Mouse (Mus musculus) lung, embryonic 15.5 days (tissue): ENCODE data around the gene Lrch1. TPM values are rescaled to one million over a fixed set of nuclear protein-coding genes. Genes with fewer than 3 reads are reported as not detected.

ENCODE experiments used
- ATAC-seq: fragments of 200-750 bp; cut with Nextera tagmentation; 2 replicates; pipeline ENCODE4 v1.8.0; 2017; ENCODE audit warnings: moderate number of reproducible peaks, borderline replicate concordance; ENCODE audit not compliant: low FRiP score, low TSS enrichment; ENCODE audit errors: extremely low read depth
- H3K27ac ChIP-seq: fragments of 300-500 bp; sonication (generic); 2 replicates; pipeline ENCODE4 v1.5.1; 2015; ENCODE audit warnings: moderate library complexity, mild to moderate bottlenecking, inconsistent platforms
- H3K27me3 ChIP-seq: fragments of 300-500 bp; sonication (generic); 2 replicates; pipeline ENCODE4 v1.6.1; 2015; ENCODE audit warnings: inconsistent platforms
- H3K36me3 ChIP-seq: fragments of 300-500 bp; sonication (generic); 2 replicates; pipeline ENCODE4 v1.6.1; 2015; ENCODE audit warnings: inconsistent platforms
- H3K4me1 ChIP-seq: fragments of 300-500 bp; sonication (generic); 2 replicates; pipeline ENCODE4 v1.6.1; 2015; ENCODE audit warnings: inconsistent platforms
- H3K4me2 ChIP-seq: fragments of 300-500 bp; sonication (generic); 2 replicates; pipeline ENCODE4 v1.6.1; 2015; ENCODE audit warnings: inconsistent platforms, mild to moderate bottlenecking, moderate library complexity
- H3K4me3 ChIP-seq: fragments of 300-500 bp; sonication (generic); 2 replicates; pipeline ENCODE4 v1.5.1; 2015; ENCODE audit warnings: mild to moderate bottlenecking, inconsistent platforms
- H3K9ac ChIP-seq: fragments of 300-500 bp; sonication (generic); 2 replicates; pipeline ENCODE4 v1.6.1; 2015; ENCODE audit warnings: inconsistent platforms
- H3K9me3 ChIP-seq: fragments of 300-500 bp; sonication (generic); 2 replicates; pipeline ENCODE4 v1.6.1; 2016; ENCODE audit warnings: inconsistent platforms
- WGBS: fragments of 180-500 bp; shearing (Covaris S2); methylation state at CpG from one replicate; pipeline ENCODE4 v1.1.7; 2015; 5-methylcytosine and 5-hydroxymethylcytosine counted together
- polyA plus RNA-seq: library from polyadenylated mRNA; unstranded; fragments of >200 nt; fragmentation: Nextera tagmentation; extraction: Ambion mirVana; gene quantifications from 2 replicates; pipeline ENCODE4 v1.2.1, GENCODE M21; 2015

The Lrch1 gene
- polyA plus RNA-seq, 1 experiment from 2014 or later: 19.9 TPM

DNA sequence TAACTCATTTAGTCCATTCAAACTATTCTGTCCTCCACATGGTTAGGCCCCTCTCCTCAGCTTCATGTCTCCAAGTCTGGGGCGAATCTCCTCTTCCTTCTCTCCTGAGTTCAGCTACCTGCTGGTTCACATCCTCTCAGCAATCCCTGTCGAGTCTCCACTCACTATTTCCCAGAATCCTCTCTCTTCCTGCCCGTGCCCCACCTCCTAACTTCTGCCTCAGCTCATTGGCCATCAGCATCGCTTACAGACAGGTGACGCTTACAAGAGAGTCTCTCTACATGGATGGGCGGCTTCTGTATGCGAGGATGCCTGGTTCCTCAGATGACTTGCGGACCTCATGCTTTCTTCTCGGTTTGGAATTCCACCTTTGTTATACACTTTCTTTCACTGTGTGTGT, 86.2 kb downstream of the Lrch1 start:
- ATAC-seq: no peak
- Histone ChIP-seq H3K4me1 (peaks cover 35% of the 10 kb centered on the region), H3K4me3 (no peak overlapping the region), H3K36me3 (peaks cover 11% of the 10 kb centered on the region; the same call in 1 of the 2 replicates), H3K27ac (no peak overlapping the region), H3K27me3 (no peaks in the 10 kb centered on the region), H3K4me2 (no peak overlapping the region), H3K9me3 (no peaks in the 10 kb centered on the region), H3K9ac (no peak overlapping the region)
- 84% methylated on average over 9 of the region's 9 CpGs for WGBS

DNA sequence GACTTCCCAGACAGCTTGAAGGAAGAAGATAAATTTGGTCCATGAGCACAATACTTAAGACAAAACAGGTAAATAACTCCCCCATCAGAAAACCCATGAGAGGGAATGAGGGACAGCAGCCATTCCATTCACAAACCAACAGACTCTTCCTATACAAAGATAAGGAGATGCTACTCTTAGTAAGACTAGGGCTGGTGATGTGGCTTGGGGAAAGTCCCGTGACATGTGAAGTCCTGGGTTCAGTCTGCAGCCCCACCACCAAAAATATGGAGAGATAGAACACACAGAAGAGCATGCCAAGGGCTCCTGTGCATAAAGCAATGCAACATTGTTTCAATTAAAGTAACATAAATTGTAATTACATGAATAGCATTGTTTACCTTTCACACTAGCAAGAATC, 88.5 kb downstream of the Lrch1 start:
- H3K4me1 ChIP-seq: peaks cover 23% of the 10 kb centered on the region
- no peak for ATAC-seq
- H3K9me3 ChIP-seq: no peaks in the 10 kb centered on the region
- H3K27ac ChIP-seq: no peak overlapping the region
- no peak overlapping the region for H3K9ac ChIP-seq
- peaks cover 11% of the 10 kb centered on the region for H3K36me3 ChIP-seq
- no peak overlapping the region for H3K4me3 ChIP-seq
- 100% methylated on average over 1 of the region's 1 CpGs for WGBS
- no peaks in the 10 kb centered on the region for H3K27me3 ChIP-seq
- H3K4me2 ChIP-seq: no peak overlapping the region

DNA sequence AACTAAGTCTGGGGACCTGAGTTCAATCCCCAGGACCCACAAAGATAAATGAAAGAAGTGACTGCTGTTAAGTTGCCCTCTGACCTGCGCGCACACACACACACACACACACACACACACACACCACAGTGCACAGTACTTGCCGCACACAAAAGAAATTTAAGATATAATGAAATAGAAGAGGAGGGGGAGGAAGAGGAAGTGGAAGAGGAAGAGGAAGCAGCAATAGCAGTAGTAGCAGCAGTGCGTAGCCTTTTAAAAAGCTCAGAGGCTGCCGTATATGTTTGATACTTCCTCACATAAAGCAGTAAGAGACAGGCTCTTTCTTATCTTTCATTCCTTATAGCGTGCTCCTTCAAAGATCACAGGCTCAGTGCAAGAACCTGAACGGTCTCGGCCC, 92.2 kb downstream of the Lrch1 start:
- no peaks in the 10 kb centered on the region for H3K9me3 ChIP-seq
- H3K9ac ChIP-seq: no peak overlapping the region
- no peak overlapping the region for H3K4me2 ChIP-seq
- no peaks in the 10 kb centered on the region for H3K27me3 ChIP-seq
- H3K4me1 ChIP-seq: peaks cover 41% of the 10 kb centered on the region
- peaks cover 11% of the 10 kb centered on the region for H3K36me3 ChIP-seq
- no peak for ATAC-seq
- H3K27ac ChIP-seq: peak overlapping the region; percentile 15; the same call in 1 of the 2 replicates
- no peak overlapping the region for H3K4me3 ChIP-seq
- 85% methylated on average over 8 of the region's 8 CpGs for WGBS

DNA sequence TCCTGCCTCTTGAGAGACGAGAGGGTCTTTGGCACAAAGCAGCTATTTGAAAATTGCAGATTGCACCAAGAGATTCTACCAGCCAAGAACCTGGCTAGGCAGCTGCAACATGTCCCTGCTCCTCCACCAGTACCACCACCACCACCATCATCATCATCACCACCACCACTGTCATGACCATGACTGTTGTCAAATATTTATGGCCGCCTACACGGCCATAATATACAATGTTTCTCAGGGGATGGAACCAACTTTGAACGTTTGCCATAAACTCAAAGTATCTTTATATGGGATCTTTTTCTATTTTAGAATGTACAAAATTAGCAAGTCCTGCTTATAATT, 93.9 kb downstream of the Lrch1 start:
- H3K4me3 ChIP-seq: no peak overlapping the region
- no peaks in the 10 kb centered on the region for H3K9me3 ChIP-seq
- no peak overlapping the region for H3K9ac ChIP-seq
- peak overlapping the region; percentile 95 for H3K27ac ChIP-seq
- H3K4me2 ChIP-seq: 0 out of 2 replicates have a peak overlapping the region, but pooled peaks have one; percentile 37
- peak; percentile 69; the same call in 1 of the 2 replicates for ATAC-seq
- no peaks in the 10 kb centered on the region for H3K27me3 ChIP-seq
- peaks cover 51% of the 10 kb centered on the region for H3K4me1 ChIP-seq
- peaks cover 11% of the 10 kb centered on the region for H3K36me3 ChIP-seq
- 34% methylated on average over 4 of the region's 4 CpGs for WGBS

DNA sequence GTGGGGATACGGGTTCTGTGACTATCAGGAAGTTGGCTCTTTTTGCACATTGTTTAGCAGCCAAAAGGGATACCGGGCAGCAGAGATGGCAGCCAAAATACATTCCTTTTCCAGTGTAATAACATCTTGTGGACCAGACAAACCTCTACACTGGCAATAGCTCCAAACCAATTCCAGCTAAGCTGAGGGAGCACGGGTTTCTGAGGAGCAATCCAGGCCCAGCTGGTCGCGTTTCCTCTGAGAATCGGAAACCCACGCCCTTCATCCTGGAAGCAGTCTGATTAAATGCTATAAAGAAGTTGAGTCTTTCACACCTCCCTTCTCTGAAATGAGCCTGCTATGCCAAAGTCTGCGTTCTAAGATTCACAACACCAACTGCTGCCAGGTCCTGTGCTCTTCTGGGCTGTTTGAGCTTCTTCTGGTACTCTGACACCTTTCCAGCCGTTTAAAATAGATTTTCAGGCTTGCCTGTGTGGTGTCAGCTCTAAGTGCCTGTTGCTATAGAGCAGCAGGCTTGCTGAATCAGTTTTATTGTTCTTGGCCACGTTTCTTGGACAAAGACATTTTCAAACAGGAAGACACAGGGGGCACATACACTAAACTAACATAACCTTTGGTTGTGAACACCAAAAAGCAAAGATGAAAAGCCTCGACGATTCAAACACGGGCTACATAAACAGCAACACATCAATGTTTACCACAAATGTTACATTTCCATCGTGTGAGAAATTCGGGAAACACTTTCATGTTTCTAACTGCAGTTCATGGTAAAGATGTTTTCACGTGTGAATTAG, 94.5 kb downstream of the Lrch1 start:
- peaks cover 57% of the 10 kb centered on the region for H3K4me1 ChIP-seq
- peak overlapping the region; percentile 37 for H3K4me2 ChIP-seq
- peaks cover 11% of the 10 kb centered on the region for H3K36me3 ChIP-seq
- 7% methylated on average over 16 of the region's 16 CpGs for WGBS
- peak; percentile 79 for ATAC-seq
- no peak overlapping the region for H3K9ac ChIP-seq
- H3K9me3 ChIP-seq: no peaks in the 10 kb centered on the region
- no peaks in the 10 kb centered on the region for H3K27me3 ChIP-seq
- H3K4me3 ChIP-seq: no peak overlapping the region
- H3K27ac ChIP-seq: peak overlapping the region; percentile 95

DNA sequence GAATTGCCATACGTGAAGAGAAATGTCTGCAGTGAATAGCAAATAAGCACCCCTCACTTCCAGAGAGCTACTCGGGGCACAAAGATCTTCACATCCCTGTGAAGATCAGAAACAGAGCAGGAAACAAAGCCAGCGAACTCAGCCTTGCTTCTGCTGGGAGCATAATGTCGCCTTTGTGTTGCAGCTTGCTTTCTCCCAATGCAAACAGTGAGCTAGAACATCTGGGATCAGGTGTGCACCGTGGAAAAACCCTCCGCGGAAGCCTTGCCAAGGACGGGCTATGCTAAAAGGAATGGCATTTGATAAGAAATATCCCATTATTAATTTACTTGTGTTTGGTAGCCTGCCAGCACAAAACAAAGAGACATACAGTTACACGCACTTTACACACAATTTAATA, 95.8 kb downstream of the Lrch1 start:
- Histone ChIP-seq H3K4me3 (no peak overlapping the region), H3K36me3 (peaks cover 3% of the 10 kb centered on the region), H3K9me3 (no peaks in the 10 kb centered on the region), H3K4me2 (no peak overlapping the region), H3K27ac (peak overlapping the region; percentile 95), H3K9ac (no peak overlapping the region), H3K4me1 (peaks cover 69% of the 10 kb centered on the region), H3K27me3 (no peaks in the 10 kb centered on the region)
- no peak for ATAC-seq
- WGBS: 33% methylated on average over 9 of the region's 9 CpGs

DNA sequence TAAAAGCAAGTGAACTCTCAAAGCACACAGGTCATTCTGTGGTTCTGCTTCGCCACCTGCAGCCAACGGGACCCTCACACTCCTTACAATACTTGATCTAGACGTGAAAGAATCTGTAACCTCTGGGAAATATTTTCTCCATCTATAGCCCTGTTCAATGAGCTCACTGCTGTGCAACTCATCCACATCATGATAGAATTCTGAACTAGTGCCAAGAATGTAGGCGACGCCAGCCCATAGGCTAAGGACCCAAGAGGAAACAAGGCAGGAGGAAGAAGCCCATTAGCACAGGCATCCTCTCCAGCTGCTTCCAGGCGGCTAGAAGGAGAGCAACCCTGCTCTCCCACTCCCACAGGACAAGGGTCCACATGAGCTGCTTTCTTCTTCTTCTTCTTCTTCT, 98.7 kb downstream of the Lrch1 start:
- H3K9me3 ChIP-seq: no peaks in the 10 kb centered on the region
- no peaks in the 10 kb centered on the region for H3K36me3 ChIP-seq
- 24% methylated on average over 6 of the region's 6 CpGs for WGBS
- H3K4me2 ChIP-seq: no peak overlapping the region
- H3K4me3 ChIP-seq: no peak overlapping the region
- H3K27ac ChIP-seq: peak overlapping the region; percentile 86
- peak; percentile 35; the same call in 1 of the 2 replicates for ATAC-seq
- H3K9ac ChIP-seq: no peak overlapping the region
- no peaks in the 10 kb centered on the region for H3K27me3 ChIP-seq
- peaks cover 74% of the 10 kb centered on the region for H3K4me1 ChIP-seq

DNA sequence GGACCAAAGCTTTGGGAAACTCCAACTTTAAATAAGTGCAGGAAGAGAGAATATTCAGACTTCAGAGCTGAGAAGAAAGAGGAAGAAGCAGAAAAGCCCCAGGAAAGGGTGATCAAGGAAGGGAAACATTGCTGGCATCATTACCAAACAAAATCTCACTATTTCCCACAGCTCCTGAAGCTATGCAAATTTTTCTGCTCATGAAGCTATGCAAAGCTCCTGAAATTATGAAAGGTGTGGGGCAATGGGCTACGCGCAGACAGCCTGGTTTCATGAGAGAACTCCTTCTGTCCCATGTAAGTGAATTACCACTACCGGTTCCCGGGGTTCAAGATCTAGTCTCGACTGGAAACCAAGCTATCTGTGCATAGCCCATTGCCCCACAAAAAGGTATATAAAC, 99.5 kb downstream of the Lrch1 start:
- Histone ChIP-seq H3K9me3 (no peaks in the 10 kb centered on the region), H3K36me3 (no peaks in the 10 kb centered on the region), H3K4me3 (no peak overlapping the region), H3K9ac (no peak overlapping the region), H3K4me1 (peaks cover 66% of the 10 kb centered on the region), H3K27me3 (no peaks in the 10 kb centered on the region), H3K27ac (peak overlapping the region; percentile 86), H3K4me2 (no peak overlapping the region)
- WGBS: 89% methylated on average over 5 of the region's 5 CpGs
- no peak for ATAC-seq

DNA sequence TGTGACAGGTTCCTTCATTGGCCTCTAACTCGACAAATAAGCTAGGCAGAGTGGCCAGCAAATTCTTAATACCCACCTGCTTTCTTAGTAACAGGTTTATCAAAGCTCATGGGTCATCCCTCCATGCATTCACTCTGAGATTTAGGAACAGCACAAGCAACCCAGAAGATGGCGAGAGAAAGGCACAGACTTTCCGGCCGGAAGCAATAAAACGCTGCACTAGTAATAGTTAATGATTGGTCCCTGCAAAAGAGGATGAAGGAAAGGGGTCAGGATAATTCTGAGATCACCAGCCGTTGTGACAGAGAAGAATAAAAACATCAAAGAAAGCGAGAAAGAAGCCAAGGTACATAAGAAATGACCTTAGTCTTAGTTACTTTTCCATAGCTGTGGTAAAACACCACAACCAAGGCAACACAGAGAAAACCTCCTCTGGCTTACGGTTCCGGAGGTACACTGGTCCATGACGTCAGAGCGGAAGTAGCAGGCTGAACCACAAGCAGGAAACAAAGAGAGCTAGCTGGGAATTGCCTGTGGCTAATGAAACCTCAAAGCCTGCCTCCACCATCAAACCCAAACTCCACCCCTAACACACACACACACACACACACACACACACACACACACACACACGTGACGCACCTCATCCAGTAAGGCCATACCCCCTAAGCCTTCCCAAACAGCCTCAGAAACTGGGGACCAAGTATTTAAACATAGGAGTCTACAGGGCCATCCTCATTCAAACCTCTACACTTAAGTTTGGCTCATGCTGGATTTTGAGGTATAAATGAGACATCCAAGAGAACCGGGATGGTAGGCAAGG, 100.2 kb downstream of the Lrch1 start:
- no peak; the same call in 1 of the 2 replicates for ATAC-seq
- no peak overlapping the region for H3K9ac ChIP-seq
- no peak overlapping the region for H3K4me2 ChIP-seq
- no peaks in the 10 kb centered on the region for H3K27me3 ChIP-seq
- H3K9me3 ChIP-seq: no peaks in the 10 kb centered on the region
- WGBS: 57% methylated on average over 14 of the region's 14 CpGs
- no peak overlapping the region for H3K4me3 ChIP-seq
- H3K4me1 ChIP-seq: peaks cover 59% of the 10 kb centered on the region
- H3K36me3 ChIP-seq: no peaks in the 10 kb centered on the region
- H3K27ac ChIP-seq: peak overlapping the region; percentile 86

DNA sequence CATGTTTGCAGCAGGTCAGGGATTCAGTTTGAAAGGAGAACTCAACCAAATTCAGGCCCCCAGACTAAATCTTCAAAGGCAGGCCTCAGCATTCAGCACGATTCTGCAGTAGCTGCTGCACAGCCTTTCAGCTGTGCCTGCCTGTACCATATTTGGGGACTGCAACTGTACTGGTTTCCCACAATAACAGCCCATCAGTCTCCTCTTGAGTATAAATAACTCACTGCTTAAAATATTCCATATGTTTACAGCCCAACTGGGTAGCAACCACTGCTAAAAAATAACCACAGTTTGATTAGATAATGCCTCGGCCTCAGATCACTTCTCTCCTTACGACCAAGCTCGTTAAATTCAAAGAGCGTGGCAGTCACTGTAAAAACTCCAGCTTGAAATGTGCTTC, 101.0 kb downstream of the Lrch1 start:
- H3K27me3 ChIP-seq: no peaks in the 10 kb centered on the region
- peak; percentile 85; the same call in 1 of the 2 replicates for ATAC-seq
- H3K9ac ChIP-seq: no peak overlapping the region
- whole genome bisulfite sequencing: 28% methylated on average over 5 of the region's 5 CpGs
- H3K36me3 ChIP-seq: no peaks in the 10 kb centered on the region
- no peak overlapping the region for H3K4me2 ChIP-seq
- peak overlapping the region; percentile 86 for H3K27ac ChIP-seq
- H3K9me3 ChIP-seq: no peaks in the 10 kb centered on the region
- H3K4me3 ChIP-seq: no peak overlapping the region
- H3K4me1 ChIP-seq: peaks cover 50% of the 10 kb centered on the region

DNA sequence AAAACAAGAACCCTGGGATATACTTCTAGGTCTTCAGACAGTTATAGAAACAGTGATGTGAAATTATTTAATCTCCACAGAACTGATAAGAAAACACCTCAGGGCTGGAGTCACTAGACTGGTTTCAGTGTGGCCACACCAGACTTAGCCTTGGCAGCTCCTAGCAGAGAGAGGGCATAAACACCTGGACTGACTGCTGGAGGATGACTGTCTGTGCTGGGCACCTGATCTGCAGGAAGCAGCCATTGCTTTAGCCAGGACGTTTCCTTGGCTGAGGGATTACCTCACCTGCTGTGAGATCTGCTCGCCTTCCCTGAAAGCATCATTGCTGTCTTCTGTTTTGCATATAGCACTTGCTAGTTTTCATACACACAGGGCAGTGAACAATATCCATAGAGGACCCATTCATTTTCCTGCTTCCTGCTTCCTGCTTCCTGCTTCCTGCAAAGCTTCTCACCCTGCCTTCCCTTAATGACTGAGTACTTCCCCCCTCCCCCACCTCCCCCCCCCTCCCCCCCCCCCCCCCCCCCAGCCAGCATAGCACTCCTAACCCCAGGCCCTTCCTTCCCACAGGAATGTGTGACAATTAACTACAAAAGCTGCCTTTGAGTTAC, 101.9 kb downstream of the Lrch1 start:
- peaks cover 55% of the 10 kb centered on the region for H3K4me1 ChIP-seq
- 33% methylated on average over 2 of the region's 2 CpGs for WGBS
- H3K9me3 ChIP-seq: no peaks in the 10 kb centered on the region
- peak overlapping the region; percentile 86 for H3K27ac ChIP-seq
- no peak overlapping the region for H3K9ac ChIP-seq
- no peak overlapping the region for H3K4me3 ChIP-seq
- H3K4me2 ChIP-seq: no peak overlapping the region
- no peaks in the 10 kb centered on the region for H3K36me3 ChIP-seq
- no peaks in the 10 kb centered on the region for H3K27me3 ChIP-seq
- no peak for ATAC-seq

DNA sequence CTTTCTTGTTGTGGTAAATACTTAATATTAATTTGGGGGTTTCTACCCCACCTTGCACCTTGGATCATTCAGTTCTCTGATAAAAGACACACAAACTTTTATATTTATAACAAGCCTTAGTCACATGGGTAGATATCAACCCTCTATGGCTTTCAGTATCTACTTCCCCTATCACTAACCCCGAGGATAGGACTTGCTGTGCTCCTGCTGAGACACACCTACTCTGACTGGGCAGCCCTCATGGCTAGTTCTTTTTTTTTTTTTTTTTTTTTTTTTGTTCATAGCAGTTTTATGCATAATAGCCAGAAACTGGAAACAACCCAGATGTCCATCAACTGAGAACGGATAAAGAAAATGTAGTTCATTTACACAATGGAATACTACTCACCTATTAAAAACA, 106.0 kb downstream of the Lrch1 start:
- no peak overlapping the region for H3K27ac ChIP-seq
- 53% methylated on average over 2 of the region's 2 CpGs for WGBS
- H3K36me3 ChIP-seq: no peaks in the 10 kb centered on the region
- H3K27me3 ChIP-seq: no peaks in the 10 kb centered on the region
- H3K4me2 ChIP-seq: no peak overlapping the region
- no peak overlapping the region for H3K4me3 ChIP-seq
- no peak overlapping the region for H3K9ac ChIP-seq
- H3K4me1 ChIP-seq: peaks cover 22% of the 10 kb centered on the region
- no peaks in the 10 kb centered on the region for H3K9me3 ChIP-seq
- ATAC-seq: no peak
